Mouse (Mus musculus): ENCODE data around the gene Phactr1.

DNA sequence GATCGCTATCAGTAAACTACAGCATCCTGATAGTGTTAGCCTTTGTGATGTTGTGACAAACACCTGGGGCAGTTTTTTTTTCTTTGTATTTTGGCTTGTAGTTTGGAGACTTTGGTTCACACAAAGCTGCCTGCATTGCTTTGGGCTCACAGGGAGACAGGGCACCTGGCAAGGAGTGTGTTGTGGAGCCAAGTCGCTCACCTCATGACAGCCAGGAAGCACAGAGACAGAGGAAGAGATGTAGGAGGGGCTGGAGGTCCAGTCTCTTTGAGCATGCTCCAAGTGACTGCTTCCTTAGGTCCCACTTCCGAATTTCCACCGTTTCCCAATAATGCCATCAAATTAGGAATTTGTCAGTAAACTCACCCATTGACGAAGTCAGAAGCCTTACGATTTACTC, 272.6 kb downstream of the Phactr1 start:
- no peak for TF ChIP-seq CTCF (IDR thresholded peaks at IDR 0.05; ENCODE audit: low read depth, low read length)
- no peak for TF ChIP-seq POLR2A (IDR thresholded peaks at IDR 0.05; ENCODE audit: extremely low read depth, insufficient read depth, low read length)
